Mouse (Mus musculus): ENCODE results near the gene Shmt1. TPM values are rescaled to one million over a fixed set of nuclear protein-coding genes. Genes with fewer than 3 reads are reported as not detected.

The Shmt1 gene
- polyA plus RNA-seq, 1 experiment, result 6.5 TPM

DNA sequence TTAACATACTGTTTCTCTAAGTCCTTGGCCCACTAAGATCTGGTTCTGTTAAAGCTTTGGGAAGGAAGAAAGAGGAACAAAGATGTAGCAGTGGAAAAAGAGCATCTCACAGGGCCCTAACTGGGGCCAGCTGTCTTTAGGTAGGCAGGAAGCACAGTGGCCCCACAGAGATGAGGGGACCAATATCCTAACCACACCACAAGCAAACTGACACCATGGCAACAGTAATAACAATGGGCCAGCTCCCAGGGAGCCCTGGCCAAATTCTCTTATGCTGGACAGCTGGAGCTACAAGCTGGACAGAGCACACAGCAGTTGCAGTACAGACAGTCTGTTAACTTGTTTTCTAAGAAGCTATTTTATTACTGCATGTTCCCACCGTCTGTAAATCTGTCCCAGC is 23.9 kb downstream of the Shmt1 start:
- DNase-seq (ENCODE audit: low read depth), result peak; percentile 24
- TF ChIP-seq CTCF (IDR thresholded peaks at IDR 0.05; ENCODE audit: borderline replicate concordance, extremely low read depth, insufficient read depth, insufficient read length) (no peak), POLR2A (IDR thresholded peaks at IDR 0.05; ENCODE audit: borderline replicate concordance, extremely low read depth, insufficient read depth, insufficient read length, poor library complexity, severe bottlenecking) (no peak)

DNA sequence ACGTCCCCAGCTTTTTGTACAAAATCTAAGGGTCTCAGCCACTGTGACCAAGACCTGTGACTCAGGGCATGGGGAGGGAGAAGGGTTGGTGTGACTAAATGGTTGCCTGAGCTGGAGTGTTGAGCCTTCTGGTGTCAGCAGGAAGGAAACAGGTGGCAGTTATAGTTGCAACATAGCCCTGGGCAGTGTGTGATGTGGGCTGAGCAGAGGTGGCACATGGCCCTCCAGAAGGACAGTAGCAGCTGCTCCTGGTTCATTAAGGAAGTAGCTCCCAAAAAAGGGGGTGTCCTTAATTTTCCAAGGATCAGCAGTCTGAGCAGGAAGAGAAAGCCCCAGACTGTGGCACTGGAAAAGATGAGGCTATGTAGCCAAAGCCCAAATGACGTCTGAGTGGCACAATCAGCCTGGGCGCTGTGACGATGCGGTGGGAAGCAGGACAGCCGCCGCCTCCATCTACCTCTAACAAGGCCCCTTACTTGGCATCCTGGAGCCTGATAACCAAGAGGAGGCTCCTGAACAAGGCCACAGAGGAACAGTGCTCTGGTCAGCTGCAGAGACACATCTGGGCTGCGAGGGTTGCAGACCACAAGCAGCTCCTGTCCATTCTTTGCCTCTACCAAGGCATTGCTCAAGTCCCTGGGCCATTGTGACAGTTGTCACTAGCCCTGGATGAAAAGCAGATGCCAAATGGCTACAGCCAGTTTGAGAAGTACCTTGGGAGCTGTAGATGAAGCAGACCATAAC is 27.2 kb downstream of the Shmt1 start:
- DNase-seq (ENCODE audit: low read depth), result no peak
- TF ChIP-seq POLR2A (IDR thresholded peaks at IDR 0.05; ENCODE audit: borderline replicate concordance, extremely low read depth, insufficient read depth, insufficient read length, poor library complexity, severe bottlenecking), result no peak
- TF ChIP-seq CTCF (IDR thresholded peaks at IDR 0.05; ENCODE audit: borderline replicate concordance, extremely low read depth, insufficient read depth, insufficient read length), result no peak

DNA sequence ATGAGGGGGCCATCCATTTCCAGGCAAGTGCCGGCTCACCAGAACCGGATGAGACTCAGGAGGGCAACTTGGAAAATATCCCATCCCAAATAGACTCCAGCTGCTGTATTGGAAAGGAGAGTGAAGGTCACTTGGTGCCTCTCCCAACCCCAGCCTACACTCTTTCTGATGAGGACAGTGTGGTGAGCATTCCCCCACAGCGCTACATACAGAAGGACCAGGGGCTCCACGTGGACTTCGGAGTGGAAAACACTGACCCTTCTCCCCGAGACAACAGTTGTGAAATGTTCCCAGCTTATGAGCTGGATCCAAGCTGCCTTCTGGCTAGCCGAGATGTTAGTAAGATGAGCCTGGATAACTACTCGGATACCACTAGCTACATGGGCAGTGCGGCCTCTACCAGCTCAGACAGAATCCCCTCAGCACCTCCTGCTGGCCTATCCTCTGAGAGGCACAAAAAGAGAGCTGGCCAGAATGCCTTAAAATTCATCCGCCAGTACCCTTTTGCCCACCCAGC is 31.8 kb downstream of the Shmt1 start:
- TF ChIP-seq POLR2A (IDR thresholded peaks at IDR 0.05; ENCODE audit: borderline replicate concordance, extremely low read depth, insufficient read depth, insufficient read length, poor library complexity, severe bottlenecking), result no peak
- TF ChIP-seq CTCF (IDR thresholded peaks at IDR 0.05; ENCODE audit: borderline replicate concordance, extremely low read depth, insufficient read depth, insufficient read length), result no peak
- no peak for DNase-seq (ENCODE audit: low read depth)

DNA sequence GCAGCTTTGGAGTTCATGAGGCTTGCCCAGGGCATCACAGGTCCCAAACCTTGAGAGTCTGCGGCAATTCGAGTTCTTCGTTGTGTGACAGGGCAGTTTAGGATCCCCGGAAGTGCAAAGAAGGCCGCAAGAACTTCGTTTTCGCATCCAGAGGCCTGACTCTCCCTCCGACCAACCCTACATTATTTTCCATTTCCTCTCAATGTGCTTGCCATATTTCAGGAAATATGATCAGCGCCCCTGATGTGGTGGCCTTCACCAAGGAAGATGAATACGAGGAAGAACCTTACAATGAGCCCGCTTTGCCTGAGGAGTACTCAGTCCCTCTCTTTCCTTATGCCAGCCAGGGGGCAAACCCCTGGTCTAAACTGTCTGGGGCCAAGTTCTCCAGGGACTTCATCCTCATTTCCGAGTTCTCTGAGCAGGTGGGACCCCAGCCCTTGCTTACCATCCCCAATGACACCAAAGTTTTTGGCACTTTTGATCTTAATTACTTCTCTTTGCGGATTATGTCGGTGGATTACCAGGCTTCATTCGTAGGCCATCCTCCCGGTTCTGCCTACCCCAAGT is 33.6 kb downstream of the Shmt1 start:
- TF ChIP-seq CTCF (IDR thresholded peaks at IDR 0.05; ENCODE audit: borderline replicate concordance, extremely low read depth, insufficient read depth, insufficient read length) (no peak), POLR2A (IDR thresholded peaks at IDR 0.05; ENCODE audit: borderline replicate concordance, extremely low read depth, insufficient read depth, insufficient read length, poor library complexity, severe bottlenecking) (no peak)
- no peak for DNase-seq (ENCODE audit: low read depth)

DNA sequence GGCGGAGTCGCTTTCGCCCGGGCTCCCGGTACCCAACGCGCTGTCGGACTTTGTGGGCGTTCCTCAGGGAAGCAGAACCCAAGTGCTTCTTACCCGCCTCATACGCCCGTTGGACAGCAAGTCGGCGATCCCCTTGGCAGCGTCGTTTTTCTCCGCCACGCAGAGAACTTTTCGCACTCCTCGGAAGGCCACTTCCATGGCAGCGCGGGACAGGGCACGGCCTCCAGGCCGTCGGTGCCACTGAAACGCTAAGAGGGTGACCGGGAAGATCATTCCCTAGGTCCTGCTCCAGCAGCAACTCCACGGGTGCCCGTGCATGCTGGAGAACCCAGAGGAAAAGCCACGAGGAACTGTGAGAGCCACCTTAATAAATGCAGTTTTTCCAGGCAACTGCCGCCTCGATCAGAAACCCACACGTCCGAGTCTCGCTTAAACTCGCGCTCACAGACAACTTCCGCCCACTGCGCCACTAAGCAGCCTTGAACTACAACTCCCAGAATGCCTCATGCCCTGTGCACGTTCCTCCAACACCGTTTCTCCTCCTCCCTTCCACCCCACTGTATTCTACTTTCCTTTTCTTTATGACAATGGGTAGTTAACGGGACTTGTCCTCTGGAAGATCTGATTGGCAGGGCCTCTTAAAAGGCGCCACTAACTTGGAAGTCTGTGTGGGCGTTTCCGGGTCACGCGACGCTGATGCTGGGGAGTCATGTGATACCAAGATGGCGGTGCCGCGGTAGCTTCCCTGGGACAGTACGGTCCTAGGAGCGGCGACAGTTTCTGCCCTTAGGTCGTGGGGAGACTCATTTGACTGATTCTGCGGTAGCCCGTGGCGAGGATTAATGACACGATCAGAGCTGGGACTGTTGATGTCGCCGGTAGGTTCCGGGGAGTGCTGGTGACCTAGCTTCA is 34.4 kb downstream of the Shmt1 start, which contains the start of the genes Top3a and Smcr8:
Gene Top3a, minus strand, starts transcription at position 537 of the 912 bp plus-strand sequence.
Gene Smcr8, plus strand, starts transcription at position 696 of the 912 bp plus-strand sequence.
- no peak for TF ChIP-seq CTCF (IDR thresholded peaks at IDR 0.05; ENCODE audit: borderline replicate concordance, extremely low read depth, insufficient read depth, insufficient read length)
- TF ChIP-seq POLR2A (IDR thresholded peaks at IDR 0.05; ENCODE audit: borderline replicate concordance, extremely low read depth, insufficient read depth, insufficient read length, poor library complexity, severe bottlenecking), result peak; percentile 45; the same call in 1 of the 2 replicates
- peak; percentile 99 for DNase-seq (ENCODE audit: low read depth)

DNA sequence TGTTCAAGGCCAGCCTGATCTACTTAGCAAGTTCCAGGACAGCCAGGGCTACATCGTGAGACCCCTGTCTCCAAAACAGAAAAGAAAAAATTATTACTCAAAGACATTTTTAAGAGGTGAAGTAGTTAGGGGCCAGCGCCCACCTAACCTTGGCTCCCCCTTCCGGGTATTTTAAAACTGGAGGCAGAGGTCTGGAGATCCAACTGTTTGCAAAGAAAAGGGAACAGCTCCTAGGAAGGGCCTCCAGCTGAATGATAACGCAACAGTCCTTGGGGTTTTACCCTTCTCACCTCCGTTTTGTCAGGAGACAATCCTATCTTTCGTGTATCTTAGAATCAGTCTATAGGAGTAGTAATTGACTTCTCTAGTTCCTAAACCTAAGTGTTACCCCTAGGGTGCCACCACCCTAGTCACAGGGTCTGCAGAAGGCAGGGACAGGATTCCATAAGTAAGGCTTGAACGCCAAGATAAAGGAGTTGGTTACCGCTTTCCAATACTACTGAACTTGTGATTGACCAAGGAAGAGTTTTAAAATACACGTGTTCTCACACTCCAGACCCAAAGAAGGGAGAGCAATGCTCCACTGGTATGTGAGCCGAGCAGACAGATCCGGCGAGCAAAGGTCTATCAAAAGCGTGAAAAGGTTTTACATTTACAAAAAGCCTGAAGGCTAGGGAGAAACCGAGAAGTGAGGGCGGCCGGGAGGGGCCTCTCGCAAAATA is 35.2 kb downstream of the Shmt1 start:
- TF ChIP-seq POLR2A (IDR thresholded peaks at IDR 0.05; ENCODE audit: borderline replicate concordance, extremely low read depth, insufficient read depth, insufficient read length, poor library complexity, severe bottlenecking) (no peak), CTCF (IDR thresholded peaks at IDR 0.05; ENCODE audit: borderline replicate concordance, extremely low read depth, insufficient read depth, insufficient read length) (no peak)
- DNase-seq (ENCODE audit: low read depth), result no peak

DNA sequence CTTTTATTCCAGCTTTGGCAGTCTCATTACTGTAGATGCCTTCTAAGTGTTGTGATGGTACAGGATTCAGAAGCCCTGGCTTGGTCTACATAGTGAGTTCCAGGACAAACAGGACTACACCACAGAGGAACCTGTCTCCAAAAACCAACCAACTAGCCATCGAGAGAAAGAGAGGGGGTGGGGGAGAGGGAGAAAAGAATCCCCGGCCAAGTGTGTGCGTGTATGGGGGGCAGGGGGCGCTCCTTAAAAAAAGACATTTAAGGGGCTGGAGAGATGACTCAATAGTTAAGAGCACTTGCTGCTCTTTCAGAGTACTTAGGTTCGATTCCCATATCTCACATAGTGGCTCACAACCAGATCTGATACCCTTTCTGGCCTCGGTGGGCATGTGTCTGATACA is 35.9 kb downstream of the Shmt1 start:
- no peak for DNase-seq (ENCODE audit: low read depth)
- TF ChIP-seq CTCF (IDR thresholded peaks at IDR 0.05; ENCODE audit: borderline replicate concordance, extremely low read depth, insufficient read depth, insufficient read length), result no peak
- no peak for TF ChIP-seq POLR2A (IDR thresholded peaks at IDR 0.05; ENCODE audit: borderline replicate concordance, extremely low read depth, insufficient read depth, insufficient read length, poor library complexity, severe bottlenecking)

DNA sequence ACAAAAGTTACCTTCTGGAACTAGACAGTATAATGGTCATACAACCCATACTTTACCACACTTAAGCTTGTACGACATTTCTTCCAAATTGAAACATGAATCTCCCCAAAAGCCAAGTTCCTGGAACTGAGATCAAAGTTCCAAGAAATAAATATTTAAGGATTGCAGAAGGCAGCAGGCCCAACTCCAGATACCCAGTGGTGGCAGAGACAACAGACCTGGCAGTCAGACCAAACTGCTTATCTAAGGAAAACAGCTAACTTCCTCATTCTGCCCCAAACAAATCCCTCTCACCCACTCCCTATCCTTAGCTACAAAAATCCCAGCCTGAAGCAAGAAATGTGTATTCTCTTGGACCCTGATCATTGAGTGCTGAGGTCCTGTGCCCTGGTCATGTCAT is 36.7 kb downstream of the Shmt1 start:
- TF ChIP-seq CTCF (IDR thresholded peaks at IDR 0.05; ENCODE audit: borderline replicate concordance, extremely low read depth, insufficient read depth, insufficient read length) (no peak), POLR2A (IDR thresholded peaks at IDR 0.05; ENCODE audit: borderline replicate concordance, extremely low read depth, insufficient read depth, insufficient read length, poor library complexity, severe bottlenecking) (no peak)
- DNase-seq (ENCODE audit: low read depth), result no peak

DNA sequence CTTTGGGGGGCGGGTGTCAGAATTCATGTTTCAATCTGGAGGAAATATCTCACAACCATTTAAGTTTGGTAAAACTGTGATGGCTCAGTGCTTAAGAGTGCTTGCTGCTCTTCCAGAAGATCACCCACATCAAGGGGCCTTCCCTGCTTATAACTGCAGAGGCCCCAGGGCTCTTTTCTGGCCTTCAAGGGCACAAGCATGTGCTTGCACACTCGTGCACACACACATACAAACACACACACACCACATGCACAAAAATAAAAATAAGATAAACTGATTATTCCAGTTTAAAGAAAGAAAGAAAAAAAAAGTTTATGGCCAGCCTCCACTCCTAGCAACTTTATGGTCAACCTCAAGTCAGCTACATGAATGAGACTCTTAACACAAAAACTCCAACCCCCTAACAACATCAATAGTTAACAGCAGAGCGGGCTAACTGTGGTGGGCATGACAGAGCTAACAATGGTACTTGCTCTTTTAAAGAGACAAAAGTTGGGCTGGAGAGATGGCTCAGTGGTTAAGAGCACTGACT is 37.3 kb downstream of the Shmt1 start:
- no peak for DNase-seq (ENCODE audit: low read depth)
- TF ChIP-seq CTCF (IDR thresholded peaks at IDR 0.05; ENCODE audit: borderline replicate concordance, extremely low read depth, insufficient read depth, insufficient read length) (no peak), POLR2A (IDR thresholded peaks at IDR 0.05; ENCODE audit: borderline replicate concordance, extremely low read depth, insufficient read depth, insufficient read length, poor library complexity, severe bottlenecking) (no peak)

DNA sequence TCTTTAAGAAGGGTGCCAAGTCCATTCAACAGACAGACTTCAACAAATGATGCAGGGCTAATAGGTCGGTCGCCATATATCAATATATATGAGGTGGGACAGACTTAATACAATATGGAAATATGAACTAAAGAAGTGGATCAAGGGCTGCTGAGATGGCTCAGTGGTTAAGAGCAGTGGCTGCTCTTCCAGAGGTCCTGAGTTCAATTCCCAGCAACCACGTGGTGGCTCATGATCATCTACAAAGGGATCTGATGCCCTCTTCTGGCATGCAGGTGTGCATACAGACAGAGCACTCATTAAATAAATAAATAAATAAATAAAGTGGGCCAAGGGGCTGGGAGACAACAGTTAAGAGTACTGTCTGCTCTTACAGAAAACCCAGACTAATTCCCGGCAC is 39.4 kb downstream of the Shmt1 start:
- no peak for DNase-seq (ENCODE audit: low read depth)
- TF ChIP-seq POLR2A (IDR thresholded peaks at IDR 0.05; ENCODE audit: borderline replicate concordance, extremely low read depth, insufficient read depth, insufficient read length, poor library complexity, severe bottlenecking), result no peak
- no peak for TF ChIP-seq CTCF (IDR thresholded peaks at IDR 0.05; ENCODE audit: borderline replicate concordance, extremely low read depth, insufficient read depth, insufficient read length)
